Mouse (Mus musculus) right cerebral cortex, postnatal 10 days (tissue): ENCODE data around the gene Celf2.

Experiments
- DNase-seq, 2 experiments: peaks; one replicate each; pipeline ENCODE4 v3.0.0; 2021; ENCODE audit warnings: low spot score in 2 of 2

Celf2 gene

DNA sequence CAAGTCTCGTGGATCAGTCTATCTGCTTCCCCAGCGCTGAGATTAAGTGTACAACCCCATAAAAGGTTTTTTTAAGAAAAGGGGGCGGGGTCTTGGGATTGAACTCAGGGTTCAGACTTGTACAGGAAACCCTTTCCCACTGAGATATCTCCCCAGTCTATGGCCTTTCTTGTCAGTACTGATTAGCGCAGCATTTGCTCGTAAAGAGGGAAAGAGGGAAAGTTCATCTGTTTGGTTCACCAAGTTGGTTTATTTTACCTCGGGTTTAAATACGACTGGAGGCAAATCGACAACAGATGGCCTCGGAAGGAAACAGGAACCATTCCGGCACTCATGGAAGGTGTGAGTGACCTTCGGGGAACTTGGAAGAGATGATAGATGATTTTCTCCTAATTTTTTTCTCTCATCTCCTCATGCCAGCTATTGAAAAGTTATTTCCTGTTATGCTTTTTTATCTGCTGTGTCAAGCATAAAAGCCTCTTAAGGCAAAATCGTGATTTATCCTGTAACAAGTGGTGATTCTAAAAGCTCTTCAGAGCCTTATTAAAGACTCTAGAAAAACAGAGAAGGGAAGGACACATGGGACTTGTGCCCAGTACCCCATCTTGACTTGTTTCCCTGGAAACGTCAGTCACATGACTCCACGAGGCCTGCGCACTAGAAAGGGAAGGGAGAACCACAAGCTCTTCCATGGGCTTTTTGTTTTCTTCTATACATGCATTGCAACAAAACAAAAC lies 585.5 kb downstream of the Celf2 start:
- DNase-seq = no peak

DNA sequence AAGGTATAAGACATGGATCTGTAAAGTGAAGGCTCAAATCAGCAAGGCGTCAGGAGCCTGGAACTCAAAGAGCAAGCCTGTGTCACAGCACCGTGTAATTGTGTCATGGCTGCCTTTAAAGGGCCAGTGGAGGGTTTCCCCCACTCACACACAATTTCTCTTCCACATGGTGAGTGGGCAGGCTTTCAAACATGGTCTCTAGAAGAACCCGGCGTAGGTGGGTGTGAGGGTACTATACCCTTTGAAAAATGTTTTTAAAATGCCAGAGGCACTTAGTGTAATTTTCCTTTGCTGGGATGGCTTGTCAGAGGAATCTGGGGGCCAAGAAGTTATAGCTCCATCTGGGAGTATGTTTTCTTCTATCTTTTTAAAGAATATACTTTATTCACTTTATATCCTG lies 594.0 kb downstream of the Celf2 start:
- DNase-seq = no peak

DNA sequence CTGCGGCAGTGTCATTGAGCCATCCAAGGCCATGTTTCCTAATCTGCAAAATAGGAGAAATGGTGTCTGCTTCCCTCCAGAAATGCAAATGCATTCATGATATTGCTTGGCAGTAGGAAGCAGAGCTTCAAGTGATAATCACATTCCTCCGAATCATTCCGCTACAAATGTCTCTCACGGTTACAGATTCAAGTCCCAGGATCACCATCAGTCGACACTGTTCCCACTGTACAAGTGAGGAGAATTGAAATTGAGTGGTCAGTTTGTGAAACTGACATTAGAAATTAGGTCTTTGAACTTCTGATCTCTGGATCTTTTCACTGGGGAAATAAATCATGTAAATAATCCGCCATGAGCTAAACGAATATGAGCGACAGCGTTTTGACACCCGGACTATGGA lies 596.0 kb downstream of the Celf2 start:
- no peak for DNase-seq

DNA sequence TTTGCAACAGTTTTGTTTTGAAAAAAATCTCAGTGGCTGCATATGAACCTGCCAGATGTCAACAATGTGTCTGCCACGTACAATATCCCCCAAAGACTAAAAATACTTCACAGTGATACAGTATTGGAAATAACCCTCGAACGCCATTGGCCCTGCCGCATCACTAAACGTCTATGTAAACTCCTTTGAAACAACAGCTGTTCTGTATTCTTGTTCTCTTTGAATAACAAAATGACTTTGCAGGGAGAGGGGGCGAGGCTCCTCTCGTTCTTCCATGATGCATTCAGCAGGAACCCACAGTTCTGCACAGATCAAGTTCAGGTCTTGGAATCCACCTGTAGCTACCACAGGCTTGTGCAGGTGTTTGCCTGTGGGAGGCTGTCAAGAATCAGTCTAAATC lies 597.4 kb downstream of the Celf2 start:
- DNase-seq = peak; percentile 66 to 86

DNA sequence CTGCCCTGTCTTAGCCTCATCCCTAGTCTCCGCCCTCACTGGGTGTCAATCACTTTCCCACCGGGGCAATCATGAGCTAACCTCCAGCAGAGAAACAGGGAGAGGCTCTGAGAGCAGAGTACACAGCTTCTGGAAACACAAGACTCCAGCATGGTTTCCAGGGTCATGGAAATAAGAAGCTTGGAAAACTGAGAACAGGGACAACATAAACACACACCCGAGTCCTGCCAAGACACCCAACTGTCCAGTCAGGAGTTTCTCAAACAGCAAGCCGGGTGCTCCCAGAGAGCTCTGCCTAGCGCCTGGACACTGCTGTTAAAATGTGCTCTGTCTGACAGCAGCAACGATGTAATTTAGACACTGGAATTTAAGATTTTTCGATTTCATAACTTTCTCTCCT lies 599.4 kb downstream of the Celf2 start:
- DNase-seq = no peak

DNA sequence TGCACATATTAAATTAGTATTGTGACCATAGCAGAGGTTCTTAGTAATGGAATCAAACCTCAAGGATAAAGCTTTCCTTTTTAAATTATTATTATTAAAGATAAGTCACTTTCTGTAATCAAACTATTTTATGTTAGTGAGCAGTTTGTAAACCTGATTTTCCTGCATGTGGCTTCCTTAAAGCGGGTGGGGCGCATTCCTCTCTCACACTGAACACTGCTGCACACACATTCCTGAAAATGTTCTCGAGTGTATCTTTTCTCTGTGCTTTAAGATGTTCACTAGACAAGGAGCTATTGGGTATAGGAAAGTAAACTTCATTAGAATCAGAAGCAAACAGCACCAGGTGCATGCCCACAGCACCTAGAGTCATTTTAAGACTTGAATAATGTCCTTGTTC lies 605.0 kb downstream of the Celf2 start:
- DNase-seq = no peak

DNA sequence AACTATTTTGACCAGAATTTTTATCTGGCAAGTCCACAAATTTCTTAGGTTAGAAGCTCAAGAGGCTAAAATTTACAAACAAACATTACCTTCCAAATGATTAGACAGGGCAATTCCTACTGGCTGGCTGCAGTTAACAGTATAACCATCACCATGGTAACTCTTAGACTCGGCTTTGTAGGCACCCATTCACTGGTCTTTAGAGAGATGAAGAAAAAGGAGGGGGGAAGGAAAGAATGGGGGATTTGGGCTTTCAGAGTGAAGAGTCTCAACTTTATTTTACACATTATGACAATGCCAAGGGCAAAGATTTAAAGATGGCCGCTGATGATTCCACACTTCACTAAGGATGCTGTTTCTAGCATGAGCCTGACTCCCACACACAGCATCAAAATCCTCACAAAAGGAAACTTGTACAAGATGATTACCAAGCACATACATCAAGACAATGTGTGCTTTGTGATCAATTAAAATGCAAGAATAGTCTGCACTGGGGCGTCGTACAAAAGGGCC lies 606.1 kb downstream of the Celf2 start:
- no peak for DNase-seq

DNA sequence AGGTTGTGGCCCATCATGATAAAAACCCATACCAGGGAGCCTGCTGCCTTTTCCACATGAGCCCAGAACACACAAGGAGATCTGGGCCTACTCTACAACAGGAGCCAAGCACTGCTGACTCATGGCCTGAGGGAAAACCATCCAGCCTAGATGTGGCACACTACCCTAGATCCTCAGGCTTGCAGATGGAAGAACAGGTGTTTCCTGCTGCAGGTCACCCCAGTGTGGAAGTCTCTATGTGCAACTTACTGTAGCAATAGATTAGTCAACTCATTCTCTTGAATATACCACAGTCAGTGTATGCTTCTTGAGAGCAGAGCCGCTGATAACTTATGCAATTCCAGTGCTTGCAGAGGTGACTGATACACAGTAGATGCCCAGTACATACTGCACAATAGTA lies 612.5 kb downstream of the Celf2 start:
- DNase-seq = no peak

DNA sequence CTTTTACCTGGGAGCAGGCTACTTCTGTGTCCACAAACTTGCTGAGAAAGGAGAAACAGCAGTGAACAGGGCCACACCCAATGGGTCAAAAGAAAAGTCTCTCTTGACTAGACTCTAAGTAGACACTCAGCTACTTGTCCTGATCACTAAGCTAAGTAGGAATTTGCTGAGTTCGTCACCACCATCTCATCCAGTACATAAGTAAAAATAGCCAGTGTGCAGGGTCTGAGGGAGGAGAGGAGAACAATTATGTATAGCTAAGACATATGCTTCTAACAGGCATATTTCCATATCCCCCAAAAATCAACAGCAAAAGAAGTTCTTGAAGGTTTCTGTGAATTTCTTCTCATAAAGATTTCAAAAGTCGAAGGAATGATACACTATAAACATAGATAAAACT lies 615.8 kb downstream of the Celf2 start:
- DNase-seq = no peak

DNA sequence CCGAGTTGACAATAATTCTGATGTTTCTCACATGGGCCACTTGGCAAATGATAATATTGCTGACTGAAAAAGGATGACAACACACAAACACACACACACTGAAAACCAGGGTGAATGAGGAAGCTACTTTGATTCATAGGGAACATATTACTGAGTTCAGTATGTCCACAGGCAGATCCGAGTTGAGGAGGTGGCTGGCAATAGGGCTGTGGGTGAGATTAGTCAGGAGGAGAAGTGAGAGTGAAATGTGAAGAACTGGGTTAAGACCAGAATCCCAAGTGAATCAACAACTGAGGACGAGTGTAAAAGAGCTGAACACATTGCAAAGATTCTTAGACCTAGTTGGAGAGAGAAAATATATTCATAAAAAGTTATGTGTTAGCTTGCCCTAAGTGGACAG lies 616.3 kb downstream of the Celf2 start:
- no peak for DNase-seq

DNA sequence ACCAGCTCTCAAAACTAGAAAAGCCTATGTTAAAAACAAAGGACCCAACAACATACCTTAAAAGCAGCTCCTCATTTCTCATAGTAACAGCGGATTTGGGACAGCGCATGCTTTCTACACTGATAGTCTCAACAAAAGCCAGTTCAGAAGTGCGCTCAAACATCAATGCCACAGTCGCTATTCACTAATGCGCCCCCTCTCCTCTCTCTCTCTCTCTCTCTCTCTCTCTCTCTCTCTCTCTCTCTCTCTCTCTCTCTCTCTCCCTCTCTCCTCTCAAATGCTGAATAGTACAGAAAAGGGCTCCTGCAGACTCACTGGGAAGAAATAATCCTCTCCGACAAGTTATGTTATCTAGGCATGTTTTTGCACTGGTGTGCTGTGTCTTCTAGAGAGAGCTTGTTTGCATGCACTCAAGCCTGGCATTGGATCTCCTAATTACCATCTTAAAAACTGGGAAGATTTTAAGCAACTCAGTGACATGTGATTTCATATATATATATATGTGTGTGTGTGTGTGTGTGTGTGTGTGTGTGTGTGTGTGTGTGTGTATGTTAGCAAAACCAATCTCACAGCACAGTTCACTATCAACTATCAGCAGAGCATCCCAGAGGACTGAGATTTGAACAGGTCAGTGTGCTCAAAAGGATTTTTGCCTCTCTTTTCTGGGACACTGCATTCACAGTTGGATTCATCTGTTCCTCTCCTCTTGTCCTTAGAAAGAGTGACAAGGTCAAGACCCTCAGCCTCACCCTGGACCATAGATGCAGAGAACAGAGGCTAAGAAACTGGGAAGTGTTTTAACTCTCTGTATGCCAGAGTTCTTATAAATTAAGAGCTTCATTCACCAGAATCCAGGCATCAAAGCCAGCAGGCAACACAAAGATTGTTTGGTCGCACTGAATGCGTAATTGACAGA lies 624.3 kb downstream of the Celf2 start:
- no peak for DNase-seq

DNA sequence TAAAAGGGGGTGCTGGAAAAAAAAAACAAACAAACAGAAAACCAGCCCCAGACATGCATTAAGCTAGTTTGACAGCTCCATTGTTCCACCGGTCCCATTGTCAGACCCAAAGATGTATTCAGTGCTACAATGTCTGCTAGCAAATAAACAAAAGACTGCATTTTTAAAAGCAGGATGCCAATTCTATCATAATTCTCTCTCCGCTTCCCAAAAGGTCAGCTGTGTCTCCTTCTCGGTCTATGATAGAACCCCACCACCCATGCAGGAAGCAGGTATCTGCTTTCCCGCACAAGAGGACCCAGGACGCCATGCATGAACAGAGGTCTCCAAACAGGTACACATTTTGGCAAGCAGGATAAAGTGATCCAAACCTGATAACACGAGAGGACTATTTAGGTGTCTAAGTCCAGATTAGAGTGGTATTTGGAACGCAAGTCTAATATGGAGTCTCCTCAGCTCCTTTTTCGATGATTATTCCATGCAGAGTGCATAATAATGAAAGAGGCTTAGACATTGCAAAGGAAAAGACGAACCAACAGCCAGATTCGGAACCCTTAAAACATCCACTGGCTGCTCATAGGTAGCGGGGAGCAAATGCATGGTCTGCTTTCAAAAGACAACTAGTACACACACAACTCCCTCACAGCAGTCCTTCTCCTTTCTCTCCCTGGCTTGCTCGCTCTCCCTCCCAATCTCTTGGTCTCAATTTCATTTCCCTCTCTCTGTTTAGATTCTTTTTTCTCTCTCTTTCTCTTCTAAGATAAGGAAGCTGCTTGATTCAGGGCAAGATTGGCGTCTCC lies 625.2 kb downstream of the Celf2 start:
- DNase-seq = no peak

DNA sequence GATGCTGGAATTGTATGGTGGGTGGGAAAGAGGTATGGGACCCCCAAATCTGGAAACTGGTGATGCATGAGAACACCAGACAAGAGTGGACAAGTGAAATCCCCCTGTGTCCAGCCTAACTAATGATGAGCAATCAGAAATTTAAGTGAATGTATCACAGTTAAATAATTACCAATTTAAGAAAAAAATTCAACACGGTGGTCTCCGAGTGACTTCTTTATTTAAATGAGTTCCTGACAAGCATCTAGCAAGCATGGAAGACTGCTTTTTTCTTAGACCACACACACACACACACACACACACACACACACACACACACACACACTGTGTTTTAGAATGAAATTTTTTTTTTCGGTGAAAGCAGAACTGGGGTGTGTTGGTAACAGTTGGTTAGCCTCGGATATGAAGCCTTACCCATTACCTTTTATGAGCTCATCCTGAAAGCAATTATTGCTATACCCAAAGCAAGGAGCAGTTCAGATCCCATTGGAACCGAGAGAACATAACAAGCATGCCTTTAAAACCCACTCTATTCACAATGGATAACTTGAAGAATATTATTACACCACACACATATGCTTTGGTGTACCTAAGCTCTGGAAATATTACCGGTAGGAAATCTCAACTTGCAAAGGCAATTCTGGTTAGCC lies 627.0 kb downstream of the Celf2 start:
- DNase-seq = no peak

DNA sequence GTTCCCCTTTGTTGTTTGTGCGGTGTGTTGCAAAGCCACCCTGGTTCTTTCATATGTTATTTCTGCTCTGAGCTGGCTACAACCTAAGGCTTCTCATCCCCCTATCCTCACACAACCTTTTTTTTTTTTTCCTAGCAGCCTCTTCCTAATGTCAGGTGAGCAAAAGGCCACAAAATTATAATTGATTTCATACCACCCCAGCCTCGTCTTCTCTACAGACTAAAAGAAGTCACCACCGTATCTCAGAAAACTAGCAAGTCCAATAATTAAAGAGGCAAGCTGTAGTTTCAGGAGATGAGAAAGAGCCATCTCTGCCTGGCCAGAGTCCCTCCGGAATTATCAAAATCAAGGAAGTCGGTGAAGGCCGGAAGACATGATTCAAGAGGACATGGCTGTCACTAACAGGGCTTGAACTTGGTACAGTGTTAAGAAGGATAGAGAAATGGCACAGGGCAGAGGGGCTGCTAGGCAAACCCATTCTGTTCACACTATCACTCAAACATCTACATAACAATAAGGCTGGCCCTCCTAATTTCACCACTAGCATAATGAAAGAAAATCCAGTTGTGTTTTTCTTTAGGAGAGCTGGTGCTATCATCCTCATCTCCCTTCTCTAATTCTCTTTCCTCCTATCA lies 628.3 kb downstream of the Celf2 start:
- DNase-seq = no peak

DNA sequence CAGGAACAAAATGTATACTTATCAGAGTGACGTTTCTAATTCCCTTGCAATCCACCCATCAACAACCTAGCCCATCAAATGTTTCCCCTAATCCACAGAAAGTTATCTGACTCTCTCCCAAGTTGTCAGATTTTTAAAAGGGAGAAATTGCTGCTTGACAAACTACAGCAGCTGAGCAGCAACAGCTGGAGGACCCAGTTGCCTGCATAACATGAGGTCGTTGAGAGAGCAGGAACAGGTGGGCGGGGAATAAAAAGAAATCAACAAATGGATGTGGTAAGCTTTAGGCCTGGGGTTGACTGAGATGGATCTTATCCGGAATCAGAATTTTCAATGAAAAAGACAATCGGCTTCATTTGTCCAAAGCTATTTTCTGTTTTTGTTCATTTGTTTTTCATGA lies 632.3 kb downstream of the Celf2 start:
- no peak for DNase-seq

DNA sequence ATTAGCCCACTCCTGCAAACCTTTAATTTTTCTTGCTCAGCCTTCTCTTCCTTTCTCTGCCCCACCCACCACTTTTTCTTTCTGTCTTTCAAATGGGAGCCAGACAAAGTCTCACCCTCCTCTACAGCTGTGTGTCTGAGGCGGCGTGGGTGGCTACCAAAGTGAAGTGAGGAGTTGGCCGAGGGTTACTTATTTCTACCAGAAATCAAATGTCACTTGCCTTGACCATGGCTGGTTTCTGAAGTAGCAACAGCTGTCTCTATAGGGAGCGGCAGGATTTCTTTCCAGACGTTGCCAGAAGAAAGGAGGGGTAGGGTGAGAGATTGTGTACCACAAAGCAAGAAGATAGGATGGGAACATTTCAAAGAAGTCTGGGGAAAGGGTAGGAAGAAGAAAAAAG lies 632.8 kb downstream of the Celf2 start:
- DNase-seq = peak in 1 of 2 experiments; percentile 42

DNA sequence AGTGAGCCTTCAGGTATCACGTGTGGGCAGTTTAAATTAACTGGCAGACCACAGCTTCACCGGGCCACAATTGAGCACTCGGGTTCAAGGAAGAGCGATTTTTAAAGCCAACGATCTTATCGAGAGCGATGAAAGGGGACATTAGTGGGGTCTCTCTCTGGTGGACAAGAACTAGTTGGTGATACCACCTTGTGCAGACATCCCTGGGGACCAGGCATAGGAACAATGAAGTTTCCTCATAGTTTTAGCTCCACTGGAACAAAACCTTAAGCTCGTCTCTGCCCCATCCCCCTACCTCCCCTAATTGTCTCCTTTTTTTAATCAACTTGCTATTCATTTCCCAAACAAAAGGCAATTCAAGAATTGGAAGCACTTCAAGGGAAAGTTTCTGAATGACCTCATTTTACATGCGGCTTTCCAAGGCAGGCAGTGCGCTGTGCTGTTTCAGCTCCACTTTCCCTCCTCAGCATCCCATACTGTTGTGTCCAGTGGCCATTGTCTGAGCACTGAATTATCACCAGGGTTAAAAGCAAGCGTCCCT lies 634.2 kb downstream of the Celf2 start:
- peak; percentile 40 to 60 for DNase-seq

DNA sequence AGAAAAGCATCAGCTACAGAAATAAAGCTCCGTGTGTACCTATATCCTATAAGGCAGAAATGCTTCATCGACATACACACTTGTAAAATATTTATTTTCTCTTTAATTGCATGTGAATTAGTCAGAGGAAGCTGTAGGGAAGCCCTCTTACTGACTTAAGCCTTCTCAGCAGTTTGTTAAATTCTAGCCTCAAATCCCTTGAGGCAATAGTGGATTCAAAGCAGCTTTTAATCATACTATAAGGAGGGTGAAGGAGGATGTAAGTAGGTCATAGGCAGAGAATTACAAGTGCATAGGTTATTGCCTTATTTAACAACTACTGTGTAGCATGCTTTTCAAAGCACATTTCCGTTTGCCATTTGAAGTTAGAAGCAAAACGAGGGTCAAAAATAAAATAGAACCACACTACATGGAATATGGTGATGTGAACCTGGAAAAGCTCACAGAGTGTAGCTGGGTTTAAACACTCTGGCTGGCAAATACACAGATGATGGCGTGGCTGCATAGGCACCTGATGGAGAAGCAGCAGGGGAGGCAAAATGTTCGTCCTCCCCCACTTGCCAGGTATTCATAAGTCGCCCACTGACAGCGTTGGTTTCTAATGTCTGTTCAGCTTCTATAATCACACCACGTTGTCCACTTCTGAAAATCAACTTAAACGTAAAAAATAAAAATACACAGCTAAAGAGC lies 635.0 kb downstream of the Celf2 start:
- DNase-seq = no peak

DNA sequence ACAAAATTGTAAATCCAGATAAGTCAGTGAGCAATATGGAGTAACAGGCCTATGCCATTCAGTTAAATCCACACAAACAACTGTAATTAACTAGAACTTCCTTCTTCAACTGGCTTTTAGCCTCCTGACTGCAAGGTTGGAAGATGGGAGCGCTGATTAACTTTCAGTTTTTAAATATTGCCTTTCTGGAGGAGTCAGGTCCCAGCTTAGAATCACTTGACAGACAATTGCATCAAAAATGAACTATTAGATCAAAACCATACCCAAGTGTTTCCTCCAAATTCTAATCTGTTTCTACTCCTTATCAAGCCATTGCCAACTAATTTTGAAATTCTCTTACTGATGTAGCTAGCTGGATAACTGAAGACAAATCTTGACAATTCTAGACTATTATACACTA lies 635.7 kb downstream of the Celf2 start:
- DNase-seq = no peak

DNA sequence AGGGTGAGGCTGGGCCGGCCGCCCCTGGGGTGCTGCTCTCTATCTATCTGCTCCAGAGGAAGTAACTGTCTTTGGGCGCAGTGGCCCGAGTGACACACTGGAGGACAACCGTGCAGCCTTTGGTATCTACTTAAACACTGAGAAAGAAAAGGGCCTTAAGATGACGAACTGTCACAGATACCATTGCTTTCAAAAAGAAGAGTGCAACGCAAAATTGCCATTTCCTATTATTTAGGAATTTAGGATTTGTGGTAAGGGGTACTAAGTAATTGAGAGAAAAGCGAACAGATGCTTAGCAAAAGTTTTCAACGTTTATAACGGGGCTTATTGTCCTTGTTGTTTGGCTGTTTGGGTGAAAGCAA lies 636.5 kb downstream of the Celf2 start:
- DNase-seq = no peak
